Mouse (Mus musculus) gastrocnemius, postnatal 10 days (tissue): Measurements from ENCODE around the gene Prl3d1. TPM values are rescaled to one million over a fixed set of nuclear protein-coding genes. Genes with fewer than 3 reads are reported as not detected.
"Not testable (repeated sequence)": the region's sequence is repeated elsewhere in the genome, so short reads cannot be mapped to it uniquely, and the experiment has no call there.

Experiments
- DNase-seq: peaks from one replicate; pipeline ENCODE4 v3.0.0; 2021; ENCODE audit warnings: mixed read lengths
- long read RNA-seq, 2 experiments: library from polyadenylated mRNA; stranded (forward); transcript quantifications; one replicate each; pipeline ENCODE4 v2.0.0; 2021
- total RNA-seq, 2 experiments: library from RNA; stranded (reverse); gene quantifications; 2 replicates each; pipeline ENCODE4 v1.2.3; 2021

Prl3d1 gene
- total RNA-seq, result not detected
- long read RNA-seq, experiment 1, result 0 reads
- long read RNA-seq, experiment 2, result 0 reads

- not testable (repeated sequence) for DNase-seq
Observed at GRCm38 (mm10) chr13:27093890-27094289, at the start of gene Prl3d1. Prl3d1 (plus strand) TSS chr13:27094190.

GRCm38 (mm10) chr13:27057270-27057669 lies 36.7 kb upstream of the Prl3d1 start, which contains the start of gene Prl:
Prl (plus strand) TSS chr13:27057570.
- no peak for DNase-seq

GRCm38 (mm10) chr13:27059177-27059576 lies 34.8 kb upstream of the Prl3d1 start:
- DNase-seq, result no peak

- not testable (repeated sequence) for DNase-seq
Observed at GRCm38 (mm10) chr13:27121398-27121797, 27.4 kb downstream of the Prl3d1 start, which contains the start of gene Prl3d2. Prl3d2 (plus strand) TSS chr13:27121698.

GRCm38 (mm10) chr13:27148264-27148663 lies 54.3 kb downstream of the Prl3d1 start:
- no peak for DNase-seq

Other genes starting within 250 kb of the Prl3d1 start
- gene Prl, start 36.6 kb upstream of the Prl3d1 start, total RNA-seq, result not detected
- gene Prl3d2, start 27.5 kb downstream of the Prl3d1 start, total RNA-seq, result not detected
- not detected for gene Prl3d3, start 62.6 kb downstream of the Prl3d1 start, total RNA-seq
- gene Prl3c1, start 102.5 kb downstream of the Prl3d1 start, total RNA-seq, result not detected
- not detected for gene Prl3b1, start 147.7 kb downstream of the Prl3d1 start, total RNA-seq
- gene Prl3a1, start 165.2 kb downstream of the Prl3d1 start, total RNA-seq, result not detected
- not detected for gene Prl6a1, start 218.4 kb downstream of the Prl3d1 start, total RNA-seq